Mouse (Mus musculus) forebrain, embryonic 10.5 days (tissue): ENCODE results near the gene Neu1. TPM values are rescaled to one million over a fixed set of nuclear protein-coding genes. Genes with fewer than 3 reads are reported as not detected.
A peak's percentile ranks its signal among the peaks of the same experiment; 100 is the strongest.
"Not testable (repeated sequence)": the region's sequence is repeated elsewhere in the genome, so short reads cannot be mapped to it uniquely, and the experiment has no call there.

Experiments used
- DNase-seq: peaks from one replicate; pipeline ENCODE4 v3.0.0-alpha.2; 2017; ENCODE audit warnings: low spot score; ENCODE audit errors: extremely low spot score
- H3K27ac ChIP-seq: fragments of 300-500 bp; sonication (generic); 2 replicates; pipeline ENCODE4 v1.5.1; 2016; ENCODE audit warnings: mild to moderate bottlenecking
- H3K27me3 ChIP-seq: fragments of 300-500 bp; sonication (generic); 2 replicates; pipeline ENCODE4 v1.6.1; 2016; ENCODE audit warnings: mild to moderate bottlenecking; ENCODE audit not compliant: poor library complexity, severe bottlenecking
- H3K36me3 ChIP-seq: fragments of 300-500 bp; sonication (generic); replicated peaks from 2 replicates; pipeline ENCODE4 v1.6.1; 2016; ENCODE audit warnings: mild to moderate bottlenecking, moderate library complexity
- H3K4me1 ChIP-seq: fragments of 300-500 bp; sonication (generic); 2 replicates; pipeline ENCODE4 v1.6.1; 2016
- H3K4me3 ChIP-seq: fragments of 300-500 bp; sonication (generic); 2 replicates; pipeline ENCODE4 v1.5.1; 2016; ENCODE audit warnings: mild to moderate bottlenecking, moderate library complexity
- H3K9me3 ChIP-seq: fragments of 300-500 bp; sonication (generic); 2 replicates; pipeline ENCODE4 v1.6.1; 2016; ENCODE audit warnings: mild to moderate bottlenecking, moderate library complexity
- WGBS: fragments of 180-500 bp; shearing (Covaris S2); methylation state at CpG from one replicate; pipeline ENCODE4 v1.1.7; 2016; 5-methylcytosine and 5-hydroxymethylcytosine counted together
- polyA plus RNA-seq: library from polyadenylated mRNA; unstranded; fragments of >200 nt; fragmentation: Nextera tagmentation; extraction: Ambion mirVana; gene quantifications from 2 replicates; pipeline ENCODE4 v1.2.1, GENCODE M21; 2016

The Neu1 gene
- polyA plus RNA-seq, 1 experiment from 2014 or later = 18.8 TPM

GRCm38 (mm10) chr17:34964640-34965049, 33.6 kb downstream of the Neu1 start:
- no peak overlapping the region for H3K4me3 ChIP-seq
- no peak for DNase-seq
- 7% methylated on average over 1 of the region's 1 CpGs for WGBS
- 0 out of 2 replicates have a peak overlapping the region, but pooled peaks have one; percentile 15 for H3K27ac ChIP-seq
- no peaks in the 10 kb centered on the region for H3K9me3 ChIP-seq
- peaks cover 84% of the 10 kb centered on the region for H3K27me3 ChIP-seq
- no peaks in the 10 kb centered on the region for H3K36me3 ChIP-seq
- peaks cover 17% of the 10 kb centered on the region for H3K4me1 ChIP-seq

- Histone ChIP-seq H3K9me3 (no peaks in the 10 kb centered on the region), H3K36me3 (no peaks in the 10 kb centered on the region), H3K27me3 (peaks cover 87% of the 10 kb centered on the region), H3K27ac (no peak overlapping the region), H3K4me1 (peaks cover 8% of the 10 kb centered on the region), H3K4me3 (no peak overlapping the region)
- WGBS = 83% methylated on average over 5 of the region's 5 CpGs
- DNase-seq = no peak
Observed at GRCm38 (mm10) chr17:34965627-34966026, 34.6 kb downstream of the Neu1 start.

- H3K27me3 ChIP-seq = peaks cover 73% of the 10 kb centered on the region
- peaks cover 12% of the 10 kb centered on the region for H3K4me1 ChIP-seq
- not testable (repeated sequence) for H3K9me3 ChIP-seq, H3K36me3 ChIP-seq, H3K27ac ChIP-seq, H3K4me3 ChIP-seq, DNase-seq
- 75% methylated on average over 8 of the region's 11 CpGs for WGBS
Observed at GRCm38 (mm10) chr17:34969822-34970221, 38.8 kb downstream of the Neu1 start, which contains the start of gene Gm20481. Gm20481 (plus strand) TSS chr17:34969912.

DNA sequence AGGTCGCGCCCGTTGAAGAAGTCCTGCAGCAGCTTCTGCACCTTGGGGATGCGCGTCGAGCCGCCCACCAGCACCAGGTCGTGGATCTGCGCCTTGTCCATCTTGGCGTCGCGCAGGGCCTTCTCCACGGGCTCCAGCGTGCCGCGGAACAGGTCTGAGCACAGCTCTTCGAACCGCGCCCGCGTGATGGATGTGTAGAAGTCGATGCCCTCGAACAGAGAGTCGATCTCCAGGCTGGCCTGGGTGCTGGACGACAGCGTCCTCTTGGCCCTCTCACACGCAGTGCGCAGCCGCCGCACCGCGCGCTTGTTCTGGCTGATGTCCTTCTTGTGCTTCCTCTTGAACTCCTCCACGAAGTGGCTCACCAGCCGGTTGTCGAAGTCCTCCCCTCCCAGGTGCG, 39.8 kb downstream of the Neu1 start:
- 43% methylated on average over 26 of the region's 37 CpGs for WGBS
- H3K27ac ChIP-seq, H3K4me3 ChIP-seq, DNase-seq, H3K4me1 ChIP-seq, H3K36me3 ChIP-seq, H3K9me3 ChIP-seq: not testable (repeated sequence)
- peaks cover 64% of the 10 kb centered on the region for H3K27me3 ChIP-seq

- not testable (repeated sequence) for H3K27ac ChIP-seq, DNase-seq, H3K4me1 ChIP-seq, H3K9me3 ChIP-seq, H3K36me3 ChIP-seq
- 2% methylated on average over 31 of the region's 43 CpGs for WGBS
- H3K27me3 ChIP-seq = peaks cover 56% of the 10 kb centered on the region
- peak overlapping the region; percentile 57 for H3K4me3 ChIP-seq
Observed at GRCm38 (mm10) chr17:34971694-34972068, 40.6 kb downstream of the Neu1 start.

DNA sequence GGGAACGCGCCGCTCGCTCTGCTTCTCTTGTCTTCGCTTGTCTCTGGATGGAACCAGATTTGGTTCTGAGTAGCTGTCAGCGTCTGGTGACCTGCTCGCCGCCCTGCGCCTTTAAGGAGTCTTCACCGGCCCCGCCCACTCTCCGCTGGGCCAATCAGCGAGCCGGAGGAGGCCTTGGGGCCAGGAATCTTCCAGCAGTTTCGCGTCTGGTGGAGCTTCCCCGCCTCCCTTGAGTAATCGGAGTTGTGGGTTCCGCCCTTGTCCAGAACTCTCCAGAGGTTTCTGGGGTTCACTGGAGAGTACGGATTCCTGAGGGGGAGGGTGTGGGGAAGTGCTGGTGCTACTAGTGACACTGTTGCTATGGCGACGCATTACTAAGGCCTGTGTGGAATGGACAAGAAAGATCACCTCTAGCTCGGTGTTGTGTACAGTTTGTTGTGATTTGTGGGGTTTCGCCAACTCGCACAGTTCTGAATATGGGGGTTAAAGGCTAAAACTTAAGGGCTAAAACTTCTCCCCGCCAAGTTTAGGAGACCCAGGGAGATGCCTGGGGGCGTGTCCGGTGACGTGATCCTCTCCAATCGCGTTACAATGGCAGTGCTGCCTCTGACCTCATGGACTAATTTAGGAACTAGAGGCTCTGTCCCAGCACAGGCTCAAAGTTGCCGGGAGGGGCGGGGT, 41.2 kb downstream of the Neu1 start, which contains the start of the genes Hspa1a and Hspa1l:
Hspa1a (minus strand) TSS at position 88 of the 681 bp plus-strand sequence.
Hspa1l (plus strand) TSS at position 635 of the 681 bp plus-strand sequence.
- peak within 1 kb of the TSS; percentile 57 for H3K4me3 ChIP-seq
- peak within 1 kb of the TSS; percentile 78 for H3K27ac ChIP-seq
- peaks cover 51% of the 10 kb centered on the region for H3K27me3 ChIP-seq
- peak; percentile 77 for DNase-seq
- WGBS = under 1% methylated on average over 33 of the region's 33 CpGs
- not testable (repeated sequence) for H3K36me3 ChIP-seq, H3K9me3 ChIP-seq, H3K4me1 ChIP-seq

GRCm38 (mm10) chr17:34975581-34976492, 44.8 kb downstream of the Neu1 start:
- Histone ChIP-seq H3K4me3 (no peak overlapping the region), H3K9me3 (no peaks in the 10 kb centered on the region), H3K27ac (no peak overlapping the region), H3K4me1 (peaks cover 17% of the 10 kb centered on the region), H3K27me3 (peaks cover 18% of the 10 kb centered on the region), H3K36me3 (peaks cover 11% of the 10 kb centered on the region)
- 89% methylated on average over 3 of the region's 3 CpGs for WGBS
- DNase-seq = no peak

DNA sequence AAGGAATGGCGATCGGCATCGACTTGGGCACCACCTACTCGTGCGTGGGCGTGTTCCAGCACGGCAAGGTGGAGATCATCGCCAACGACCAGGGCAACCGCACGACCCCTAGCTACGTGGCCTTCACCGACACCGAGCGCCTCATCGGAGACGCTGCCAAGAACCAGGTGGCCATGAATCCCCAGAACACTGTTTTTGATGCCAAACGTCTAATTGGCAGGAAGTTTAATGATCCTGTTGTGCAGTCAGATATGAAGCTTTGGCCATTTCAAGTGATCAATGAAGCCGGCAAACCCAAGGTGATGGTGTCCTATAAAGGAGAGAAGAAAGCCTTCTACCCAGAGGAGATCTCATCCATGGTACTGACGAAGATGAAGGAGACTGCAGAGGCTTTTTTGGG, 45.9 kb downstream of the Neu1 start:
- H3K4me1 ChIP-seq = peaks cover 22% of the 10 kb centered on the region
- WGBS = 95% methylated on average over 20 of the region's 20 CpGs
- H3K36me3 ChIP-seq = peaks cover 11% of the 10 kb centered on the region
- peaks cover 18% of the 10 kb centered on the region for H3K27me3 ChIP-seq
- H3K27ac ChIP-seq = no peak overlapping the region
- H3K4me3 ChIP-seq = no peak overlapping the region
- DNase-seq = no peak
- H3K9me3 ChIP-seq = no peaks in the 10 kb centered on the region

DNA sequence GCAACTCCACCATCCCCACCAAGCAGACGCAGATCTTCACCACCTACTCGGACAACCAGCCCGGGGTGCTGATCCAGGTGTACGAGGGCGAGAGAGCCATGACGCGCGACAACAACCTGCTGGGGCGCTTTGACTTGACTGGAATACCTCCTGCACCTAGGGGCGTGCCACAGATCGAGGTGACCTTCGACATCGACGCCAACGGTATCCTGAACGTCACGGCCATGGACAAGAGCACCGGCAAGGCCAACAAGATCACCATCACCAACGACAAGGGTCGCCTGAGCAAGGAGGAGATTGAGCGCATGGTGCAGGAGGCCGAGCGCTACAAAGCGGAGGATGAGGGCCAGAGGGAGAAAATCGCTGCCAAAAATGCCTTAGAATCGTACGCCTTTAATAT, 47.2 kb downstream of the Neu1 start:
- WGBS = 91% methylated on average over 27 of the region's 27 CpGs
- H3K4me1 ChIP-seq = peaks cover 22% of the 10 kb centered on the region
- H3K36me3 ChIP-seq = peaks cover 14% of the 10 kb centered on the region
- no peak overlapping the region for H3K4me3 ChIP-seq
- H3K27me3 ChIP-seq = peaks cover 11% of the 10 kb centered on the region
- H3K9me3 ChIP-seq = no peaks in the 10 kb centered on the region
- no peak for DNase-seq
- H3K27ac ChIP-seq = no peak overlapping the region

DNA sequence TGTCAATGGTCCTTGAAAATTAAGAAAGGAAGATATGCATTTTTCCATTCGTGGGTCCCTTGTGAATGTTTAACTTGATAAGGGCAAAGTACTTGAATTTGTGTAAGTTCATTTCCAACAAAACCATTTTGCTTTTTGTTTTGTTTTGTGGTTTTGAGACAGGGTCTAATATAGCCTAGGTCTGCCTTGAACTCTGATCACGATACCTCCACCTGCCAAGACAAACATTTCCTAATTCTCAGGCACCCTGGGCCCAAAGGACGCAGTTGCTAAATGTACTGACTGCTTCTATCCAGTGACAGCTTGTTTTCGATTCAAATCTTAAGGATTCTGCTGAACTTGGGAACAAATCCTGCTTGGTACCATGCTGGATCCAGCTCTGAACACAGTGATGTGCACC, 48.6 kb downstream of the Neu1 start:
- Histone ChIP-seq H3K4me1 (peaks cover 26% of the 10 kb centered on the region), H3K27me3 (no peaks in the 10 kb centered on the region), H3K4me3 (no peak overlapping the region), H3K9me3 (no peaks in the 10 kb centered on the region), H3K36me3 (peaks cover 27% of the 10 kb centered on the region), H3K27ac (no peak overlapping the region)
- no peak for DNase-seq
- 94% methylated on average over 4 of the region's 4 CpGs for WGBS

GRCm38 (mm10) chr17:34980655-34981054, 49.6 kb downstream of the Neu1 start:
- WGBS = 29% methylated on average over 2 of the region's 2 CpGs
- no peaks in the 10 kb centered on the region for H3K27me3 ChIP-seq
- peak overlapping the region; percentile 100 for H3K27ac ChIP-seq
- peaks cover 37% of the 10 kb centered on the region for H3K36me3 ChIP-seq
- no peaks in the 10 kb centered on the region for H3K9me3 ChIP-seq
- H3K4me1 ChIP-seq = peaks cover 26% of the 10 kb centered on the region
- DNase-seq = no peak
- H3K4me3 ChIP-seq = peak overlapping the region; percentile 96

DNA sequence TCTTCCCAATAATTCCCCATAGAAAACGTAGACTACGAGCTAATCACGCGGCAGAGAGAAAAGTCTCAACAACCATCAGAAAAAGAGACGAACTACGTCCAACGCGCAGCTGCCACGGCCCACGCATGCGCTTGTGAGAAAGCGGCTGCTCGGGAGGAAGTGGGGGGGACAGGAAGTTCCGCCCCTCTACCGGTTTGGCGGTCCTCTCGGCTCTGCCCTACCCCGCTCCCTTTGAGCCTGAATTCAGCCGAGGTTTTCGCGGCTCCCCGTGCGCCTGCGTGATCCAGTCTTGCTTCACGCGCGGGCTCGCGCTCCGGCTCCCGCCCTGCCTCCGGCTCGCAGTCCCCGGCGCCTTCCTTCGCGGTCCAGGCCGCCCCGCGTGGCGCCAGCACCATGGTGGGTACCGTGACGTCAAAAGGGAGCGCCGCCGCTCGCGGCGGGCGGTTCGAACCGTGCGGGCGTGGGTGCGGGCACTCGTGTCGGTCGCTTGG, 50.7 kb downstream of the Neu1 start, which contains the start of gene Lsm2:
Lsm2 (plus strand) TSS at position 173 of the 491 bp plus-strand sequence.
- Histone ChIP-seq H3K9me3 (no peaks in the 10 kb centered on the region), H3K27me3 (no peaks in the 10 kb centered on the region), H3K36me3 (peaks cover 48% of the 10 kb centered on the region), H3K4me1 (peaks cover 26% of the 10 kb centered on the region), H3K27ac (peak within 1 kb of the TSS; percentile 100), H3K4me3 (peak within 1 kb of the TSS; percentile 96)
- peak; percentile 90 for DNase-seq
- under 1% methylated on average over 58 of the region's 58 CpGs for WGBS
